Comparison of ENCODE assay signal across 25 mouse cellular contexts in genomic region chr8:89759531-89759930, GRCm38 (mm10).
"Had no signal": no experiment of that assay in that cellular context is flagged by ENCODE, and none has a peak within 500 bp of the region (broad histone marks: within the 10 kb centered on the region; RNA-seq: fewer than 3 reads in every experiment).

No protein-coding gene starts in this region.

- H3K27me3 ChIP-seq: embryonic facial prominence, embryonic 12.5 days; embryonic facial prominence, embryonic 13.5 days; embryonic facial prominence, embryonic 15.5 days had no signal

- H3K36me3 ChIP-seq: embryonic facial prominence, embryonic 10.5 days; embryonic facial prominence, embryonic 12.5 days; embryonic facial prominence, embryonic 13.5 days; embryonic facial prominence, embryonic 15.5 days; forebrain, embryonic 10.5 days; forebrain, embryonic 12.5 days; forebrain, embryonic 15.5 days had no signal

- H3K27ac ChIP-seq: embryonic facial prominence, embryonic 10.5 days; embryonic facial prominence, embryonic 12.5 days; embryonic facial prominence, embryonic 13.5 days; embryonic facial prominence, embryonic 15.5 days; forebrain, embryonic 10.5 days; forebrain, embryonic 12.5 days; forebrain, embryonic 13.5 days; forebrain, embryonic 15.5 days; gastrocnemius, adult 2 months; heart, adult 2 months had no signal

- H3K9ac ChIP-seq: embryonic facial prominence, embryonic 12.5 days; embryonic facial prominence, embryonic 13.5 days; embryonic facial prominence, embryonic 15.5 days; forebrain, embryonic 12.5 days; forebrain, embryonic 13.5 days; forebrain, embryonic 15.5 days; forebrain, postnatal 0 days had no signal

- H3K4me1 ChIP-seq: embryonic facial prominence, embryonic 12.5 days; embryonic facial prominence, embryonic 13.5 days; embryonic facial prominence, embryonic 15.5 days had no signal

- H3K9me3 ChIP-seq: embryonic facial prominence, embryonic 10.5 days; embryonic facial prominence, embryonic 12.5 days; embryonic facial prominence, embryonic 13.5 days; embryonic facial prominence, embryonic 15.5 days; forebrain, embryonic 10.5 days; forebrain, embryonic 12.5 days; forebrain, embryonic 13.5 days; forebrain, embryonic 15.5 days had no signal

- H3K4me3 ChIP-seq: embryonic facial prominence, embryonic 10.5 days; embryonic facial prominence, embryonic 12.5 days; embryonic facial prominence, embryonic 13.5 days; embryonic facial prominence, embryonic 15.5 days; erythroblast, embryonic 14.5 days; forebrain, embryonic 10.5 days; forebrain, embryonic 12.5 days; forebrain, embryonic 13.5 days; forebrain, embryonic 15.5 days; gastrocnemius, adult 2 months; heart, adult 2 months had no signal

- H3K4me2 ChIP-seq: embryonic facial prominence, embryonic 12.5 days; embryonic facial prominence, embryonic 13.5 days; embryonic facial prominence, embryonic 15.5 days; forebrain, embryonic 12.5 days; forebrain, embryonic 13.5 days; forebrain, embryonic 15.5 days had no signal

- DNase-seq: cerebellum, adult 2 months; cerebellum, adult 8-10 months; cerebellum, adult 9-10 months; cerebellum, adult 9-11 months; cerebellum, postnatal 10 days; cerebellum, postnatal 14 days; cerebellum, postnatal 25 days; cerebellum, postnatal 36 days; embryo, embryonic 11 days; gastrocnemius, adult 2 months; gastrocnemius, postnatal 10 days; gastrocnemius, postnatal 14 days; gastrocnemius, postnatal 25 days; gastrocnemius, postnatal 36 days; heart, adult 2 months had no signal
